Mouse (Mus musculus) gastrocnemius, postnatal 25 days (tissue): ENCODE measurements around the gene Dazap2. TPM values are rescaled to one million over a fixed set of nuclear protein-coding genes. Genes with fewer than 3 reads are reported as not detected.
"Not testable (repeated sequence)": the region's sequence is repeated elsewhere in the genome, so short reads cannot be mapped to it uniquely, and the experiment has no call there.

ENCODE experiments used
- DNase-seq: peaks from one replicate; pipeline ENCODE4 v3.0.0; 2022
- long read RNA-seq, 2 experiments: library from polyadenylated mRNA; stranded (forward); transcript quantifications; one replicate each; pipeline ENCODE4 v2.0.0; 2021
- total RNA-seq, 2 experiments: library from RNA; stranded (reverse); gene quantifications; 1 replicate in 1 of 2; 2 replicates in 1 of 2; pipeline ENCODE4 v1.2.3; 2021

Gene Dazap2
- 10 to 100 TPM; 51.9 to 55.1 TPM for total RNA-seq
- long read RNA-seq, experiment 1, transcript Dazap2-201 (4 exons, 2,135 nt): major isoform, 67 of 85 reads
- long read RNA-seq, experiment 1, partial matches to known transcripts: 7 of 85 reads
- long read RNA-seq, experiment 1, other reads (novel, unspliced or antisense): 10 of 85 reads
- long read RNA-seq, experiment 2, transcript Dazap2-201 (4 exons, 2,135 nt): major isoform, 88 of 121 reads
- long read RNA-seq, experiment 2, partial matches to known transcripts: 6 of 121 reads
- long read RNA-seq, experiment 2, other reads (novel, unspliced or antisense): 24 of 121 reads

DNA sequence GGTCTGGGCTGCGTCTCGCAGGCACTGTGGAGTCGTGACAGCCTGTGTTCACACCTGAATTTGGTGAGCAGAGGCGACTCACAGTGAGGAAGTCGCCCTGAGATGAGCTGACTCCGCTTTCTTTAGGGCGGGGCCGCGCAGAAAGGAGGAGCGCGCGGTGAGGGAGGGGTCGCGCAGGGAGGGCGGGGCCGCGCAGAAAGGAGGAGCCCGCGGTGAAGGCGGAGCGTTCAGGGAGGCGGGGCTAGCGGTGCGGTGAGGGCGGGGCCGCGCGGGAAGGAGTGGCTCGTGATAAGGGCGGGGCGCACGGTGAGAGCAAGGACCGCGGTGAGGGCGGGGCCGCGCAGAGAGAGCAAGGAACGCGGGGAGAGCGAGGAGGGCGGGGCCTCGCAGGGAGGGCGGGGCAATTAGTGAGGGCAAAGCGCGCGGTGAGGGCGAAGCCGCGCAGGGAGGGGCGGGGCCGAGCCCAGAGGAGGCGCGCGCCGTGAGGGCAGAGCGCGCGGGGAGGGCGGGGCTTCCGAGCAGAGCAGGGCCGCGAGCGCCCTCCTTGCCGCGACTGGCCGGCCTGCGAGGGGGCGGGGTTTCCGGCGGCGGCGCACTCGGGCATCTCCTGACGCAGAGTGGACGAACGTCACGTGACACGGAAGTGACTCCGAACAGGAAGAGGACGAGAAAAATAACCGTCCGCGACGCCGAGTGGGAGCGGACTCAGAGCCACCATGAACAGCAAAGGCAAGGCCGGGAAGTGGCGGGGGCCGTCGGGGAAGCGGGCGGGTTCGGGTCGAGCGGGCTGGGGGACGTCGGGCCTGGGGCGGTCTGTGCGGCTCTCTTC, at the start of gene Dazap2:
Dazap2 (plus strand) TSS at position 354 of the 829 bp plus-strand sequence.
- DNase-seq: peak; percentile 99

DNA sequence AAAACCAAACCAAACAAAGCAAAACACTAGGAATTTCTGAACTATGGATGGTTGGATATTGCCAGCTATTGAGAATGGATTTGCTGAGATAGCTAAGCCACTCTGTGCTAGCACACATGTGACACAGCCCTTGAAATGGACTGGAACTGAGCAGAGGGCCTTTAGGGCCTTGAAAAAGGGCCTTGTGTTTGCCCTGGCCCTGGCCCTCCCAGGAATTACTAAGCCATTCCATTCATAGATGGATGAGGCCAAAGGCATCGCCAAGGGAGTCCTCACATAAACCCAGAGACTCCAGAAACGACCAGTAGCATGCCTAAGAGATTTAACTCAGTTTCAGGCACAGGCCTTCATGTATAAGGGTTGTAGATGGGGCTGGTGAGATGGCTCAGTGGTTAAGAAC, 48.6 kb upstream of the Dazap2 start:
- no peak for DNase-seq

DNA sequence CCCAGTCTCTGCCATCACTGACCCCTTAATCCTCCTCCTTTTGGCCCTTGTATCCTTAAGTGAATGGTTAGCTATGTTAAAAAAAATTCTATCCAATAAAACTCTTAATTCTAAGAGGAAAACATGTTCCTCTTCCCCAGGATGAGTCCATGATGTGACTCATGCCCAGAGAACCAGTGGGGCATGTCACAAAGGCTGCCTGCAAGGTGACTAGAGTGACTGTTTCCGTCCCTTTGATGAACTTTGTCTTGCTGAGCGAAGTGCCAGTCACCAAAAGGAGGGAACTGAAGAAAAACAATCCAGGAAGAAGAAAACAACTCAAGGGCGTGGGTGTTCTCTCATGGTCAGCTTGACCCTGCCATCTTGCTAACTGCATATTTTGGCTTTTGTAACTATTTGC, 45.9 kb upstream of the Dazap2 start:
- no peak for DNase-seq

DNA sequence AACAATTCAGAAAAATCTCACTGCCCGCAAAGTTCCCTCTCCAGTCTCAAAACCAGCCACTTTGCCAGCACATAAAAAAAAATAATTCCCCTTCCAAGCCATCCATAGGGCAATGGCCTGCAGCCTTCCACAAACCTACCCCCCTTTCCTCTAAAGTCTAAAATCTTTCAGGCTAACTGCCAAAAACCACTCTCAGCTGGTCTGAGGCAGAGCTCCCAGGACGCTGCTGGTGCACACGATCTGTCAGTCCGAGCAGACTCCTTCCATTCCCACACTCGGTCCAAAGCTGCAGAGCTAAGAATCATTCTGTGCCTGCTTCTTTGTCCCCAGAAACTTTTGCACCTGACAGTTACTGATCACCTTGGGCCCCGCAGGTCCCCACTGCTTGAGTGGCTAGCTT, 41.2 kb upstream of the Dazap2 start:
- DNase-seq: no peak

DNA sequence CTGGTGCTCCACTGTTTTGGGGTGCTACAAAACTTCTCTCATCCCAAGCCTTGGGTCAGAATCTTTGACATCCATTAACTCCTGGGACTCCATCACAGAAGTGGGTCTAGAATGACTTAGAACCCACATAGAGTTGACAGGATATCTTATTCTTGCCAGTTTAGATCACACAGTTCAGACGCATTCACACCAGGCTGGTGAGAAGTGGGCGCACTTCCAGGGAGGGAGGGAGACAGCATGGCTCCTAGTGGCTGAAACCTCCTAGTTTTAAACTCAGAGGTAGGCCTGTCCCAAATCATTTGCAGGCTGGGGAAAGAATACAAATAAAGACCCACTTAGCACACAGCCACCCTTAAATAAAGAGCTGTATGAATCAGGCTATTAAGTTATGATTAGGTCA, 40.8 kb upstream of the Dazap2 start:
- DNase-seq: no peak

DNA sequence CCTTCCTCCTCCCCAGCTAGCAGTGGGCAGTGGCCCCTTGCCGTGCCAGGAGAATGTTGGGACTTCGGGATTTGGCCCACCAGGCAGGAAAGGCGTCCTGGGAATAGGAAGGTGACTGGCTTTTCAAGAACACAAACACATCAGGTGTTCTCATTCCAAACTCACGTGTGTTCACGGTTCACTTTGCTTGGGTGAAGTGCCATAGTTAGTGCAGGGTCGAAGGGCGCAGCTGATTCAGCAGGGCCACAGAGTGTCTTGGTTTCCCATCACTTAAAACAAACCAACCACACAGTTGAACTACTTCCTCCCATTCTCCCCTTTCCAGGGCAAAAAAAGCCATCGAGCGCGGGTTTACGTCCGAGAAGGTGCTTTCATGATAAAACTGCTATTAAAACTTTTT, 39.8 kb upstream of the Dazap2 start:
- no peak for DNase-seq

DNA sequence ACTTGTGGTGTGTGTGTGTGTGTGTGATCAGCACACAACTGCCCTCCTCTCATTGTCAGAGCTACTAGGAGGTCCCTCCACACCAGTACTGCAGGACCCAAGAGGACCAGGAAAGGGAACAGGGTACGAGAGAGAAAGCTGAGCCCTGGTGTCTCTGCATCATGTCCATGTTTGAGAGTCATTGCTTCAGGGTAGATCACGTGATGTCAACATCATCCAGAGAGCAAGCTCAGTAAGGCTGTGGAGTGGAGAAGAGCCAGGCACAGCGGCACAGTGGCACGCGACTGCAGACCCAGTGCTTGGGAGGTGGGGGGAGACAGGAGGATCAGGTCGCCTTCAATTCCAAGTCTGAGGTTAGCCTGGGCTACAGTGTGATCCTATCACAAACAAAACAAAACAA, 38.8 kb upstream of the Dazap2 start:
- no peak for DNase-seq

DNA sequence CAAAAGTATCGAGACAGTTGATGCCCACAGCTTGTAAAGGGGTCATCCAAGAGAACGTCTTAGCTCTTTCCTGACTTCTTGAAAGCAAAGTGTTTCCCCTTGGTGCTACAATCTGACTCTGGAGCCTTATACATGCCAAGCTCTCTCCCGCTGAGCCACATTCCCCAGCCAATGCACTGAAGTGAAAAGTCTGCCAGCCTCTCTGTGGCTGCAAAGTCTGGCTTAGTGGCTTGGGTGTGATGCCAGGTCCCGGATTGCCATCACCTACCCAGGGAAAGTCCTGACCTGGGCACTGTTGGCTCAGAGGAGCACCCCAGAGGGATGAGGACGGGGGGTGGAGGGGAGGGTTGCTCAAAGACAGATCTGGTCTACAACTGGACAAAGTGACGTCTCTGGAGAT, 38.3 kb upstream of the Dazap2 start:
- DNase-seq: no peak

DNA sequence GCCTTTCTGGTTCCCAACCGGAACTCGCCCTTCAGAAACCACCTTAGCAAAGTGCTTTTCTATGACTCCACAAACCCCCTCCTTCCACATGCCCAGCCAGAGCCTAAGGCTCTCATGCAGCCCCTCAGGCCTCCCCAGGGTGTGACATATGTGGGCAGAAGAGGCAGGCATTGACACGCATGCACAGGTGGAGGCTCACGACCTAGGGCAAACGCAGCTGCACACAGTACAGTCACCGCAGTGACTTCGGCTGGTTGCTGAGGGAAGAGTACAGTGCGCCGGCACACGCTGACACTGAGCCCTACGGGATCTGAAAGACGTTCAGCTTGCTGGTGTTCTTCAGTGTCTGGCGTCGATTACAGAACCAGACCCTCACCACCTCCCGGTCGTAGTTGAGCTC, 37.2 kb upstream of the Dazap2 start:
- DNase-seq: no peak

DNA sequence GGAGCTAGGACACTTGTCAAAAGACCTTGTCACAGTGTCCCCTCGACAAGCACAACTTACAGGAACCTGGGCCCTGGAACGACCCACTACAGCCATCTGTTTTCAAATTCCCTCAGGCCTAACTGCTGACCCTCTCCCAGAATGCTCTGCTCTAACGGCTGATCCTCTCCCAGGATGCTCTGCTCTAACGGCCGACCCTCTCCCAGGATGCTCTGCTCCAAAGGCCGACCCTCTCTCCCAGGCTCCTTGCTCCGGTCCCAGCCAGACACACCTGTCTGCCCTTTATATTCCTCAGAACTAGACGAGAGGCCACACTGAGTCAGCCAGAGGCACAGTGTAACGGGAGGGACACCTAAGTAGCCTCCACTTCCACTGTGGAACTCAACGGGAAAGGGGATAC, 35.0 kb upstream of the Dazap2 start:
- no peak for DNase-seq

DNA sequence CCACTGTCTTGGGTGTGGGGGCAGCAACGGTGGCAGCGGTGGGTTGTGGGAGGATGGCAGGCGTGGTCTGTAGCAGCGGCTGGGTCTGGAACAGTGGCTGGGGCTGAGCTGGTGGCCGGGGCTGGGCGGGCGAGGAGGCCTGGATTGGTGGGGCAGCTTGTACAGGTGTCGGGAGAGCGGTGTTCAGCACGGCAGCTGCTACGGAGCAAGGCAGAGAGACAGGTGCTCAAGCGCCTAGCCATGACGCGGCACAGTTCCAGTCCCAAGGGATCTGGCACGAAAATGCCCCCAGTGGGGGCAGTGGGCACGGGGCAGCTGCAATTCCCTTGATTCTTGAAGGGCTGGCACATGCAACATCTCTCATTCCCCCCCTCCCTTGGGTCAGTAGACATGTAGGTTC, 29.2 kb upstream of the Dazap2 start:
- no peak for DNase-seq

DNA sequence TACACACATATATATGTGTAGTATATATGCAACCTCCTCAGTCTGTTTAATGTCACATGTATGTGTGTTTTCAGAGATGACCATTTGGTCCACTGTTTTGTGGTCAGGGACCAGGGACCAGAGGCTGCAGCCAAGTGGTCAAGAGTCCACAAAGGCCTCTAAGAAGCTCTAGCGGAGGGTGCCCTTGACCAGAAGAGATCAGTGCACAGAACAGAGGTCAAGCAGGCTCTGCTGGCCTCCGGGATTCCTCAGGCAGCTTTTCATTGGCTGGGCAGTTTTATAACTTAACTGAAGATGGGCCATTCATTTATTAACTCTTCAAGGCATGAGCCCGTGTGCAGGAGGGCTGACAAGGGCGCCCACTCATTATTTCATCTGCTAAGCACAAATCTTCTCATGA, 28.0 kb upstream of the Dazap2 start:
- DNase-seq: no peak

DNA sequence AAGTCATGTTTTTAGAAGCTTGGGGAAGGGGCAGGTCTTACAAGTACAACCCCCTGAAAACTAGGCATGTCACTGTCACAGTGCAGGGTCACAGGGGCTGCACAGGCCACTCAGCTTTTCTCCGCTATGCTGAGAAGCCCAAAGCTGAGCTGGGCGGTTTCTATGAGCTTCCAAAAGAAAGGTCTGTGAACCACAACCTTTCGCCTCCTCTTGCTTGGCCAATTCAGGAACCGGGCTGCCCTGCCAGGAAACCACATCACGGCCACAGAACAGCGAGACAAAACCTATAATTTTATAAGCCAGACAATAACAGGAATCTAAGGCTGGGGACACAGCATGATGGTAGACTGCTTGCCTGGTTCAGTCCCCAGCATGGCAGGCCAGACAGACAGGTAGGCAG, 26.9 kb upstream of the Dazap2 start:
- DNase-seq: no peak

DNA sequence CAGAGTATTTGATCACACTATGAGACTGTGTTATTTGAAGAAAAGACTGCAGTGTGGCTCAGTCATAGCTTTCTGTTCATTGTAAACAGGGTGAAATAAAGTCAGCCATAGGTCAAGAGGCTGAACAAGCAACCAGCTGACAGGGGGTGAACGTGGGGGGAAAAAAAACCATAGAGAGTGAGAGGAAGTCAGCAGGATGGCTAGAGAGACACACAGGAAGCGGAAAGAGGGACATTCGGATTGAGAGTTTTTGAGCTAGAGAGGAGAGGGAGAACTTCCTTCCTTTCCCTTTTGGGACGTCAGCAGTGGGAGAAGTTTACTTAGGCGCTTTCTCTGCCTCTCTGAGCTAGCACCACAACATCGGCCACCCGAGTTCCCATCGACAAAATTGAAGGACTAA, 24.7 kb upstream of the Dazap2 start:
- DNase-seq: no peak

DNA sequence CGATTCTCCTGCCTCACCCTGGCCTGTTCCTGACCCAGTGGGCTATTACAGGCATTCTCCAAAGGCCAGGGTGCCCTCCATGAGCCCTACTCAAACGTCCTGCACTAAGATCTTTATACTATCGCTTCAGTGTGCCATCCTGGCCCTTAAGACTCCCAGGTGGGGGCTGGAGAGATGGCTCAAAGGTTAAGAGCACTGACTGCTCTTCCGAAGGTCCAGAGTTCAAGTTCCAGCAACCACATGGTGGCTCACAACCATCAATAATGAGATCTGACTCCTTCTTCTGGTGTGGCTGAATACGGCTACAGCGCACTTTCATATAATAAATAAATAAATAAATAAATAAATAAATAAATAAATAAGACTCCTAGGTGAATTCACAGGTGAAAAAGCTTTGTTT, 22.3 kb upstream of the Dazap2 start:
- no peak for DNase-seq

DNA sequence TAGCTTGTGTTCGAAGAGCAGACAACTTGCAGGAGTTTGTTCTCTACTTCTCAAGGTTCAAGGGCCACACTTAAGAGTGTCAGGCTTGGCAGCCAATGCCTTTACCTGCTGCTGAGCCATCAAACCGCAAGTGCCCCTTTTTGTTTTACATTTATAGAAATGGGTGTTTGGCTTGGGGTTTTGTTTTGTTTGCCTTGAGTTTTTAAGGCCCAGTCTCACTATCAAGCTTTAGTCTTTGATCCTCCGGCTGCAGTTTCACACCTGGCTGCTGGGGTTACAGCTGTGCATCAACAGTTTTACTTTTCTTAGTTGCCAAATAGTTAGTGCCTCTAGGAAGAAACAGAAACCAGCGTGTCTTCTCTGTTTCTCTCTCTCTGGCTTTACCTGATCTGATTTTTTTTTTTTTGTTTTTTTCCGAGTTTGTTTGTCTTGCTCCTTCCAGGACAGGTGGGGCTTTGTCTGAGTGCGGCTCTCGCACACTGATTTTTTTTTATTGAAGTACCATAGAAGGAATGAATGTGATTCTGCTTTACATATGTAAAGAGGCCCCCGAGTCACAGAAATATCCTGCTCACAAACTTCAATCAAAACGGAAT, 16.8 kb upstream of the Dazap2 start:
- DNase-seq: no peak

DNA sequence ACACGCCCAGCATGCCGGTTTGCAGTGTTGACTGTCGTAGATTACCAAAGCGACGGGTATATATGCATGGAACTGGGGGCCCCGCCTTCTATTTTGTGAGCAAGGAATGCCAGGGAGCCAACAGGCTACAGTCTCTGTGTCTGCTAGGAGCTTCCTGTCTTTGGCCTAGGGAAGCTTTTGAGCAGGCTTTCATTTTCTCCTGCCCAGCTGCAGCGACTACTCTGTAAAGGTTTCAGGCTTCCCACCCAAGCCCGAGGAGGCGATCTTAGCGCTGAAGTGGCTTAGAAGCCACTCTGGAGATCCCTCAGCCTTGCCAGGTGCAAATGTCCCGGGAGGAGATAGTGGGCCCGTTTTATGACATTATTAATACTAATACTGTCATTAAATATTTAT, 16.3 kb upstream of the Dazap2 start:
- DNase-seq: no peak

DNA sequence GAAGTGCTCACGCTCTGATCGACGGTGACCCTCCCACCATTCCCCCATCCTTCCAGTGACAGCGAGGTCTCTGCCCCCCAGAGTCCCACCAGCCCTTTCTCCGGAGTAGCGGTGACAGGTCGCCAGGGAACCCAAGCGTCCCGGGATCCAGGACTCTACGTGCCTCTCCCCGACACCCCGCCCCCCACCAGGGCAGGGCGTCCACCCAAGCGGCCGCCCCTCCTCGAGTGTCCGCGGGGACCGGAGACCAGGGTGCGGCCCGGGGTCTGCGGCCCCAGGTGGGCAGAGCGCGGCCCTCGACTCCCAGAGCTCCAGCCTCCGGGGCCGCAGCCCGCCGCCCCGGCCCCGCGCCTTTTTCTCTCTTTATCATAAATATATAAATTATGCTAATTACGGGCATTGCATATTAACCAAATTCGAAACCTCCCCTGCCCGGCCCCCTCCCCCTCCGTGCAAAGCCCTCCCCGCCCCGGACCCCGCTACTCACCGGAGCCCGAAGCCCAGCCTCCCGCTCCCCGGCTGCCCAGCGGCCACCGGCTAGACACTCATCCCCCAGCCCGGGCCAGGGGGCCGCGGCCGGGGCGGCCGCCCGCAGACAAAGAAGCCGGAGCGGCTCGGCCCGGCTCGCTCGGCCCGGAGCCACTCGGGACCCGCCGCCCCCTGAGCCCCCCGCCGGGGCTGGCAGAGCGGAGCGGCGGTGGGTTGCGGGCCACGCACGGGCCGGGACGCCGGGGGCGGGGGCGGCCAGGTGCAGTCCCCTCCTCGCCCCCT, 15.7 kb upstream of the Dazap2 start, which contains the start of gene Pou6f1:
Pou6f1 (minus strand) TSS at position 709 of the 771 bp plus-strand sequence.
- peak; percentile 59 for DNase-seq

DNA sequence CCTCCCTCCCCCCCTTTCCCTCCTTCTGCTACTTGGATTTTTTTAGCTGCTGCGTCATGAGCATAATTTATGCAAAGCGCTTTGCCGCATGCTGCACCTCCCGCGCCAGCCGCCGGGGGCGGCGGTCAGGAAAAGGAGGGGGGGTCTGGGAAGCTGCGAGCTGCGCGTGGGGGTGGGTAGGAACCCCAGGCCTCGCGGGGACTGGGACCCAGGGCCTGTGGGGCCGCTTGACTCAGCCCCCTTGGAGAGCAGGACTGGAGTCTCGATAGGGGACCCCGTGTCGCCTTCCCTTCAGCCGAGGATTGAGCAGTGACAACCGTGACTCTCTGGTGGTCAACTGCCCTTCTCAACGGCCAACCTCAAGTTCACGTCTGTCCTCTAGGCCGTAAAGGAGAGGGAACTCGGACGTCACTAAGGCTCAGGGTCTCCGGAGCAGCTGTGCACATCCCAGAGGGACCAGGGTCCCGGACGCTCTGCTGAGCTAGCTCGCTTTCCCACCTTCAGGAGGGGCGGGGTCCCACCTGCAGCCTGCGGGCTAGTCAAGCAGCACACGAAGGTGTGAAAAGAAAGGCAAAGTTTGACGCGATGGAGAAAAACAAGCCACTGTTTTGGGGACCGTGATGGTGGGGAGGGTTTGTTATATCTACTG, 15.0 kb upstream of the Dazap2 start:
- DNase-seq: peak; percentile 75

DNA sequence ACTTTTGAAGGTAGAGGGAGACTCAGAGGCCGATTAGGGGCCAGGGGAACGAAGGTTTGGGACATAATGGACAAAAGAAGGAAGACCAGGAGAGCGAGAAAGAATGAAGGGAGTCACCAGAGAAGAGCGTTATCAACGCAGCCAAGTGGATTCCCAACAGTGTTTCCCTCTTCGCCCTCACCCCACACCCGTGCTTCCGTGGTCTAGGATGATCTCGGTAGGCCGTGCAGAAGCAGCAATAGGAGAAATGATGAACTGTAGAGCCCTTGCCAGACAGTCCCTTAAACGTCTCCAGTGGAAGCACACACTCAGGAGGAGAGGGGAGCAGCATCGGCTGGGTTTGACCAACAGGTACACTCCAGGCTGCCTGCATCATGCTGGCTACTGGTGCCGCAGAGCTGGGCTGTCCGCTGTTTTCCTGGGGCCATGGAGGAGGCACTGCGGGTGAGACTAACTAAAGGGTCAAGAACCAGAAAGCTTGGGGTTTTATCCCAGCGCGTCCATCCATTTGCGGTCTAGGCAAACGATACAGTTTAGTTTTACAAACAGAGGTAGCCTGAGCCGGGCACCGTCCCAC, 14.4 kb upstream of the Dazap2 start:
- DNase-seq: no peak

DNA sequence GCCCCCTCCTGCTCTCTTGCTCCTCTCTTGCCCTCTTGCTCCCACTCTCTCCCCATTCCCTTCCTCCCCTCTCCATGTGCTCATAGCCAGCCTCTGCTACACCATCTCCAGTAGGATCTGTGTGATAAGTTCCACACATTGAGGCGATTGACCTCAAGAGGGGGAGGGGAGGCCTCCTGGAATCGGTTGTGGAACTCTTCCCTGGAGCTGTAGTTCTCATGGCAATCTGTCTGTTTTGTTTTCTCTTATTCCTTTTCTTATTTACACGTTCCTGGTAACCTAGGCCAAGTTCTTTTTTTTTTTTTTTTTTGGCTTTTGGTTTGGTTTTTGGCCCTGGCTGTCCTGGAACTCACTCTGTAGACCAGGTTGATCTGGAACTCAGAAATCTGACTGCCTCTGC, 13.5 kb upstream of the Dazap2 start:
- no peak for DNase-seq

DNA sequence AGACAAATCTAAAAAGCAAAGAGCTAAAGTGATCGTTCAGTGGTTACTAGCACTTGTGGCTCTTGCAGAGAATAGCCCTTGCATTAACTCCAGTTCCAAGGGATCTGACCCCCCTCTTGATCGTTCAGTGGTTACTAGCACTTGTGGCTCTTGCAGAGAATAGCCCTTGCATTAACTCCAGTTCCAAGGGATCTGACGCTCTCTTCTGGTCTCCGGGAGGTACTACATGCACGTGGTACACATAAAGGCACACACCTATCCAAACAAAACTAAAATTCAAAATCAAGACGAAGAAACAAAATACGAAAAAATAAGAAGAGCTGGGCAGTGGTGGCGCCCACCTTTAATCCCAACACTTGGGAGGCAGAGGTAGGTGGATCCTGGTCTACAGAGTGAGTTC, 8.5 kb upstream of the Dazap2 start:
- not testable (repeated sequence) for DNase-seq
